Mouse (Mus musculus): Measurements from ENCODE around the gene Zbtb16. TPM values are rescaled to one million over a fixed set of nuclear protein-coding genes. Genes with fewer than 3 reads are reported as not detected.
A peak's percentile ranks its signal among the peaks of the same experiment; 100 is the strongest.

Gene Zbtb16
- total and polyA plus RNA-seq, 3 experiments, result 0.34 to 3.0 (median 0.90) TPM

GRCm38 (mm10) chr9:48605697-48606096 is 230.3 kb downstream of the Zbtb16 start:
- H3K9me3 ChIP-seq (replicated peaks; ENCODE audit: low read length), result no peaks in the 10 kb centered on the region
- no peak overlapping the region for H3K4me2 ChIP-seq (ENCODE audit: insufficient read depth, low read depth, poor library complexity, severe bottlenecking)
- peaks cover 1% of the 10 kb centered on the region for H3K27me3 ChIP-seq (replicated peaks)
- no peaks in the 10 kb centered on the region for H3K4me1 ChIP-seq (ENCODE audit: control insufficient read depth in 1 of 2, insufficient read depth in 2 of 2)
- no peaks in the 10 kb centered on the region for H3K79me2 ChIP-seq (replicated peaks; ENCODE audit: control insufficient read depth, extremely low read depth, insufficient read depth, poor library complexity, severe bottlenecking)
- H3K4me3 ChIP-seq (replicated peaks in 1 of 3; ENCODE audit: low read depth in 2 of 3, low read length in 2 of 3, poor library complexity in 1 of 3), result no peak overlapping the region
- no peak for DNase-seq (ENCODE audit: extremely low read depth)
- no peak overlapping the region for H3K9ac ChIP-seq (ENCODE audit: insufficient read depth, low read depth)
- dilution Hi-C loops (cut with MboI; ENCODE audit: extremely low pct_ligation_motif_present, extremely low pct_unique_long_range_greater_than_20kb, low sequenced_read_pairs), result no loop called here
- TF ChIP-seq JUND (conservative IDR thresholded peaks at IDR 0.05; ENCODE audit: low read depth, low read length) (no peak), TBP (conservative IDR thresholded peaks at IDR 0.05; ENCODE audit: low read depth, low read length) (no peak), USF1 (IDR thresholded peaks at IDR 0.05; ENCODE audit: low read depth, low read length) (no peak), SMC3 (IDR thresholded peaks at IDR 0.05; ENCODE audit: low read depth, low read length) (peak; percentile 31), CTCF (conservative IDR thresholded peaks at IDR 0.05 in 1 of 2, IDR thresholded peaks at IDR 0.05 in 1 of 2; ENCODE audit: low read depth in 2 of 2, low read length in 2 of 2) (peak in 1 of 2 experiments; percentile 45; a peak in 2 of 4 replicates), RCOR1 (conservative IDR thresholded peaks at IDR 0.05; ENCODE audit: low read depth, low read length) (no peak), JUN (IDR thresholded peaks at IDR 0.05; ENCODE audit: insufficient read depth, low read depth, low read length) (no peak), ZMIZ1 (IDR thresholded peaks at IDR 0.05; ENCODE audit: low read depth, low read length) (no peak)
- H3K36me3 ChIP-seq (replicated peaks in 1 of 2; ENCODE audit: control insufficient read depth in 1 of 2, insufficient read depth in 1 of 2, low read length in 1 of 2), result no peaks in the 10 kb centered on the region
- in situ Hi-C loops (cut with MboI; ENCODE audit: low pct_ligation_motif_present, low pct_unique_long_range_greater_than_20kb, low sequenced_read_pairs), result no loop called here
- H3K27ac ChIP-seq (ENCODE audit: insufficient read depth, low read depth), result no peak overlapping the region

DNA sequence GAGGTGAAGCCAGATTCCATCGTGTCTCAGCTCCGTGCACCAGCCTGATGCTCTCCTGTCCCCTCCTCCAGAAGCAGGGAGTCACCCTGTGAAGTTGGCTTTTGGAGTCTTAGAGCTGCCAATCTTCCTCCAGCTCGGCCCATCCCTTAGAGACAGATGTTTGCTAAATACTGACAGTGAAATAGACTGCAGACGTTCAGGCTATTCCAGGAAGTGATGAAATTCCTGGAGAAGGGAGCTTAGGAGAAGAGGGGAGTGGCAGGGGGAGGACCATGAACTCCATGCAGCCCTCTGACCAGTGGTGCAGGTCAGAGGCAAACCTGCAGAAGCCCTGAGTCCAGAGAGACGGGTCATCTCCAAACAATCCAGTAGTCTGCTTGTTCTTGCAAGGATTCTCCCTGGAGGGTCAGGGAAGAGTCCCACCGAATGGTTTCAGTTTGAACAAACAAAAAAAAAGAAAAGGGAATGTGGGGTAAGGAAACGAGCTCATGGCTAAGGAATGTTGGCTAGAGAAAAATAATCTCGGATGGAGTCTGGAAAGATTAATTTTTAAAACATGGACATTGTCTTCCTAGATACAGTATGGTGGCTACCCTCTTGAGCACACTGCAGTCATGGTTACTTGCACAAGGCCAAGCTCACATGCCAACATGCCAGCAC is 231.0 kb downstream of the Zbtb16 start, which contains the start of gene Nnmt:
Gene Nnmt, minus strand, starts transcription at position 215 of the 660 bp plus-strand sequence.
- no peaks in the 10 kb centered on the region for H3K79me2 ChIP-seq (replicated peaks; ENCODE audit: control insufficient read depth, extremely low read depth, insufficient read depth, poor library complexity, severe bottlenecking)
- DNase-seq (ENCODE audit: extremely low read depth), result no peak

More for the DNA sequence above, 231.0 kb downstream of the Zbtb16 start, which contains the start of gene Nnmt:
- H3K27me3 ChIP-seq (replicated peaks), result peaks cover 1% of the 10 kb centered on the region
- H3K36me3 ChIP-seq (replicated peaks in 1 of 2; ENCODE audit: control insufficient read depth in 1 of 2, insufficient read depth in 1 of 2, low read length in 1 of 2), result no peaks in the 10 kb centered on the region
- H3K9me3 ChIP-seq (replicated peaks; ENCODE audit: low read length), result no peaks in the 10 kb centered on the region
- H3K4me3 ChIP-seq (replicated peaks in 1 of 3; ENCODE audit: low read depth in 2 of 3, low read length in 2 of 3, poor library complexity in 1 of 3), result no peak within 1 kb of the TSS
- in situ Hi-C loops (cut with MboI; ENCODE audit: low pct_ligation_motif_present, low pct_unique_long_range_greater_than_20kb, low sequenced_read_pairs) (no loop called here), dilution Hi-C loops (cut with MboI; ENCODE audit: extremely low pct_ligation_motif_present, extremely low pct_unique_long_range_greater_than_20kb, low sequenced_read_pairs) (no loop called here)
- no peak within 1 kb of the TSS for H3K4me2 ChIP-seq (ENCODE audit: insufficient read depth, low read depth, poor library complexity, severe bottlenecking)
- H3K4me1 ChIP-seq (ENCODE audit: control insufficient read depth in 1 of 2, insufficient read depth in 2 of 2), result no peaks in the 10 kb centered on the region
- no peak within 1 kb of the TSS for H3K27ac ChIP-seq (ENCODE audit: insufficient read depth, low read depth)
- TF ChIP-seq ELF1 (IDR thresholded peaks at IDR 0.05; ENCODE audit: low read depth, low read length) (no peak), SIN3A (IDR thresholded peaks at IDR 0.05; ENCODE audit: low read length) (no peak), ZC3H11A (IDR thresholded peaks at IDR 0.05; ENCODE audit: low read depth, low read length) (no peak), CHD2 (IDR thresholded peaks at IDR 0.05; ENCODE audit: low read length) (no peak), NELFE (IDR thresholded peaks at IDR 0.05; ENCODE audit: low read depth, low read length) (no peak), TCF12 (IDR thresholded peaks at IDR 0.05; ENCODE audit: low read depth, low read length) (no peak), BHLHE40 (IDR thresholded peaks at IDR 0.05; ENCODE audit: low read depth, low read length) (no peak), MXI1 (IDR thresholded peaks at IDR 0.05; ENCODE audit: low read depth, low read length) (no peak), UBTF (IDR thresholded peaks at IDR 0.05; ENCODE audit: low read depth, low read length) (no peak), MAX (IDR thresholded peaks at IDR 0.05; ENCODE audit: low read length) (no peak)
- no peak within 1 kb of the TSS for H3K9ac ChIP-seq (ENCODE audit: insufficient read depth, low read depth)

Other genes with a start within 250 kb of the Zbtb16 start
- not detected in 2 replicates for gene Nnmt, start 231.1 kb downstream of the Zbtb16 start, total RNA-seq (2012; rRNA removed)
- gene Nnmt, start 231.1 kb downstream of the Zbtb16 start, total RNA-seq (2014; rRNA removed), result not detected in 2 replicates
- gene Nnmt, start 231.1 kb downstream of the Zbtb16 start, polyA plus RNA-seq (2012; ENCODE audit: insufficient read length, low read depth), result not detected in 2 replicates
- gene Htr3a, start 74.9 kb upstream of the Zbtb16 start, total RNA-seq (2012; rRNA removed), result not detected in 2 replicates
- not detected in 2 replicates for gene Htr3a, start 74.9 kb upstream of the Zbtb16 start, total RNA-seq (2014; rRNA removed)
- not detected in 2 replicates for gene Htr3a, start 74.9 kb upstream of the Zbtb16 start, polyA plus RNA-seq (2012; ENCODE audit: insufficient read length, low read depth)
- not detected in 2 replicates for gene Htr3b, start 128.8 kb upstream of the Zbtb16 start, total RNA-seq (2012; rRNA removed)
- gene Htr3b, start 128.8 kb upstream of the Zbtb16 start, total RNA-seq (2014; rRNA removed), result not detected in 2 replicates
- not detected in 2 replicates for gene Htr3b, start 128.8 kb upstream of the Zbtb16 start, polyA plus RNA-seq (2012; ENCODE audit: insufficient read length, low read depth)
- 5.5 and 7.0 TPM in 2 replicates for gene Usp28, start 149.2 kb upstream of the Zbtb16 start, total RNA-seq (2012; rRNA removed)
- 5.8 and 6.5 TPM in 2 replicates for gene Usp28, start 149.2 kb upstream of the Zbtb16 start, total RNA-seq (2014; rRNA removed)
- 7.7 and 9.3 TPM in 2 replicates for gene Usp28, start 149.2 kb upstream of the Zbtb16 start, polyA plus RNA-seq (2012; ENCODE audit: insufficient read length, low read depth)
- gene Zw10, start 219.4 kb upstream of the Zbtb16 start, total RNA-seq (2012; rRNA removed), result 18.3 and 23.3 TPM in 2 replicates
- 19.8 and 21.2 TPM in 2 replicates for gene Zw10, start 219.4 kb upstream of the Zbtb16 start, total RNA-seq (2014; rRNA removed)
- 25.4 and 26.2 TPM in 2 replicates for gene Zw10, start 219.4 kb upstream of the Zbtb16 start, polyA plus RNA-seq (2012; ENCODE audit: insufficient read length, low read depth)
- gene Tmprss5, start 245.0 kb upstream of the Zbtb16 start, total RNA-seq (2012; rRNA removed), result not detected in 2 replicates
- gene Tmprss5, start 245.0 kb upstream of the Zbtb16 start, total RNA-seq (2014; rRNA removed), result not detected in 2 replicates
- not detected in 2 replicates for gene Tmprss5, start 245.0 kb upstream of the Zbtb16 start, polyA plus RNA-seq (2012; ENCODE audit: insufficient read length, low read depth)